Mouse (Mus musculus): ENCODE data around the gene Rsph3a. TPM values are rescaled to one million over a fixed set of nuclear protein-coding genes. Genes with fewer than 3 reads are reported as not detected.
A peak's percentile ranks its signal among the peaks of the same experiment; 100 is the strongest.

Rsph3a gene
- total RNA-seq, 1 experiment from 2014 or later: 32.4 TPM

DNA sequence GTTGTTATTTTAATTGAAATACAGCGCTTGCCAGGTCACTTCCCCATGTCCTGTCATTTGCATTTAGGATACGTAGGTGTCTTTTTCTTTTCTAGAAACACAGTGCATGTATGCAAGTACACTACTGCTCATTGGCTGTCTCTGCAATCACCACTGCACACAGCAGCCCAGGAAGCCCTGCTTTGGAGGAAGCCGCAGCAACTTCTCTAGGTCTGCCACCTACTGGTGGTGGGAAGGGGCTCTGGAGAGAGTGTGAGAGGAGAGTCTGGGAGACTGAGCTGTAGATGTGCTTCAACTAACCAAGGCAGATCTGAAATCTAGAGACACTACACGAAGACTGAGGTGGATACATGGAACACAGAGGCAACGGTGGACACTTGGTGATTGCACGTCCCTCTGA, 77.3 kb downstream of the Rsph3a start:
- ATAC-seq (replicated peaks; ENCODE audit: low read depth, poor library complexity, severe bottlenecking): peak; percentile 84

GRCm38 (mm10) chr17:8027475-8028168, 82.2 kb downstream of the Rsph3a start:
- peak; percentile 81 for ATAC-seq (replicated peaks; ENCODE audit: low read depth, poor library complexity, severe bottlenecking)

Other genes starting within 250 kb of the Rsph3a start
- not detected in 2 replicates for gene Fndc1, start 118.3 kb upstream of the Rsph3a start, total RNA-seq (2017)
- 10.1 and 12.4 TPM in 2 replicates for gene Tagap, start 19.6 kb upstream of the Rsph3a start, total RNA-seq (2017)
- not detected in 2 replicates for gene Gm49673, start 202.2 kb downstream of the Rsph3a start, total RNA-seq (2017)
- 19.2 and 28.5 TPM in 2 replicates for gene Rnaset2a, start 202.5 kb downstream of the Rsph3a start, total RNA-seq (2017)
- gene Fgfr1op, start 219.9 kb downstream of the Rsph3a start, total RNA-seq (2017): 54.3 and 55.1 TPM in 2 replicates